Mouse (Mus musculus): Measurements from ENCODE around the gene Wdr46. TPM values are rescaled to one million over a fixed set of nuclear protein-coding genes. Genes with fewer than 3 reads are reported as not detected.

Gene Wdr46
- polyA plus RNA-seq, 1 experiment from 2014 or later: 29.4 TPM

DNA sequence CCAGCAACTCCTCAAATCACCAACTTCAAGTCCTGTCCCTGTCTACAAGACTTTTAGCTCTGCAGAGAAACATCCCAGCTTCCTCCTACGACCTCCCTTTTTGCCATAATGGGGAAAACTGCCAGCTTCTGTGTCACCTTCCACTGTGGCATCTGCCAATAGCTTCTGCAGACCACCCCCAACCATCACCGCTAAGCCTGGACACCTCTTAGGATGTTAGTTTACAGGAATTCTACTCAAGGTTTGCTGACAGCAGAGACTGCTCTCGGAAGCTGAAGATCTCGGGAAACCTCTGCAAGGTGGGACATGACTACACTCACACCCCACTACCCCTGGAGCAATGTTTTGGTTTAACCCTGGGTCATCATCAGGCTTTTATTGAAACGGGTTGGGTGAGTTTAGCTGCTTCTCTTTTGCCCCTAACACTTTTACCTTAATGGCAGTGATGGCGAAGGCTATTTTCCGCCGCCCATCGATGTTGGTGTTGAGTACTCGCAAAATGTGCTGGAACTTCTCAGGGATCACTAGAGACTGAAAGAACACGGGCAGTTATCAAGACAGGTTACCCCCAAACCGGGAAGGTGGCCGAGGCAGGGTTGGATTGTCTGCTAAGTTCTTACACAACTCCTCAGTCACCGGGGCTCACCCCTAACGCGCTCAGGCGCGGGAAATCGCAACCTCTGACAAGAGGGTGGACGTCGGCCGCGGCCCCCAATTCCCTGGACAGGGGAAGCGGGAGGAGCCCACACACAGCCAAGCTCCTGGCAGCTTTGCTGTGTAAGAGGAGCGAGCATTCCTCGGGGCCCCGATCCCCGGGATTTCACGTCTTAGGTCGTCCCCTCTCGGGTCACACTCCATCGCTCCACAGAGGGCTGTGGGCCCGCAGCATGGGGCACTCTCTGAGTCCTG is 14.4 kb downstream of the Wdr46 start:
- Histone ChIP-seq H3K36me3 (ENCODE audit: control insufficient read depth, insufficient read depth) (peaks cover 10% of the 10 kb centered on the region), H3K27ac (ENCODE audit: low read length) (peak overlapping the region; percentile 88), H3K4me3 (replicated peaks; ENCODE audit: low read length) (peak overlapping the region; percentile 85), H3K4me2 (ENCODE audit: low read length) (peak overlapping the region; percentile 82), H3K9me3 (ENCODE audit: control insufficient read depth, low read length) (no peaks in the 10 kb centered on the region), H3K27me3 (replicated peaks; ENCODE audit: control insufficient read depth, insufficient read depth, low read length) (no peaks in the 10 kb centered on the region), H3K9ac (replicated peaks; ENCODE audit: low read depth, low read length) (peak overlapping the region; percentile 94), H3K4me1 (replicated peaks; ENCODE audit: control insufficient read depth, insufficient read depth, low read length) (peaks cover 51% of the 10 kb centered on the region)
- peak; percentile 39 for ATAC-seq
- WGBS: 2% methylated on average over 33 of the region's 33 CpGs

DNA sequence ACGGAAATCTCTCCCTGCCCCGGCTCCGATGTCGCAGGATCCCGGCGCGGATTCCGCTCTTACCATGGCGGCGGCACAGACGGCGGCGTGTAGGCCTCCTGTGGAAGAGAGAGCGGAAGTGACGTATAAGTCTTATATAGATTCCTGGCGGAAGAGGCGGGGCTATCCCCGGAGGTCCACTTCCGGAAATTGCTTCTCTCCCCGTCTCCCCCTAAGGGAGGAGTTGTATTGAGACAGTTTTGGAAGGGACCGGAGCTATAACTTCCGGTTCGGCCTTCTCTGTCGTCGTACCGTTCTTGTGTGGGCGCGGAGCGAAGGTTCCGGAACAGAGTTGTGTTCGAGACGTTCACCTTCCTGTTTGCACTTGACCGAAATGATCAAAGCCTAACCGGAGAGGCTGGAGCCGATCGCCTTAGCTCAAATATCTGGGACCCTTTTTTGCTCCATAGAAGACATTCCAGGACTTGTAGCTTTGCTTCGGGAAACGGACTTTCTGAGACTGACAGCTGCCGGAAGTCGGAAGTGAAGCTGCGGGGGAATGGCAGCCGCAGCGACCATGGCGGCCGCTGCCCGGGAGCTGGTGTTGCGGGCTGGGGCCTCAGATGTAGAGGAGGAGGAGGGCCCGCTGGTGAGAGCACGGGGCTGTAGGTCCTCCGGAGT is 15.2 kb downstream of the Wdr46 start, which contains the start of the genes Vps52 and Rps18:
Gene Vps52, plus strand, starts transcription at position 258 of the 660 bp plus-strand sequence.
Gene Rps18, minus strand, starts transcription at position 447 of the 660 bp plus-strand sequence.
- under 1% methylated on average over 50 of the region's 50 CpGs for WGBS
- Histone ChIP-seq H3K36me3 (ENCODE audit: control insufficient read depth, insufficient read depth) (peaks cover 12% of the 10 kb centered on the region), H3K4me1 (replicated peaks; ENCODE audit: control insufficient read depth, insufficient read depth, low read length) (peaks cover 43% of the 10 kb centered on the region)

DNA sequence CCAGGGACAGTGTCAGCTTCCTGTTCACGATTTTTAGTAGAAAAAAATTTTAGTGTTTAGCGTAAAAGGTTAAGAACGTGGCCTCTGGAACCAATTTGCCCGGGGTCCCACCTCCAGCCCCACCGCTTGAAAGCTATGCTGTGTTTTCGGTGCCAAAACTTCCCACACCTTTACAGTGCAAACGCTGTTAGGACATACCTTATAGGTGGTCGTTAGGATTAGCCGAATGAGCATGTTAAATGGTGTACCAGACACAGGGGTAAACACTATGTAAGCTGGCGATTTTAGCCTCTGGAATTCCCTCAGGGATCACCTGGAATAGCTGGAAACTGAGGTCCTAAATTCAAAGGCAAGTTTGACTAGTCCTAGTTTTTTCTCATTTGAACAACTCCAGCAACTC is 15.9 kb downstream of the Wdr46 start:
- Histone ChIP-seq H3K4me2 (ENCODE audit: low read length) (peak overlapping the region; percentile 71), H3K27ac (ENCODE audit: low read length) (peak overlapping the region; percentile 87), H3K4me3 (replicated peaks; ENCODE audit: low read length) (peak overlapping the region; percentile 85), H3K9me3 (ENCODE audit: control insufficient read depth, low read length) (no peaks in the 10 kb centered on the region), H3K36me3 (ENCODE audit: control insufficient read depth, insufficient read depth) (peaks cover 12% of the 10 kb centered on the region), H3K27me3 (replicated peaks; ENCODE audit: control insufficient read depth, insufficient read depth, low read length) (no peaks in the 10 kb centered on the region), H3K9ac (replicated peaks; ENCODE audit: low read depth, low read length) (peak overlapping the region; percentile 68), H3K4me1 (replicated peaks; ENCODE audit: control insufficient read depth, insufficient read depth, low read length) (peaks cover 40% of the 10 kb centered on the region)
- 5% methylated on average over 10 of the region's 10 CpGs for WGBS
- no peak for ATAC-seq

More for the DNA sequence above, 15.2 kb downstream of the Wdr46 start, which contains the start of the genes Vps52 and Rps18:
- Histone ChIP-seq H3K9ac (replicated peaks; ENCODE audit: low read depth, low read length) (peak within 1 kb of the TSS; percentile 94), H3K27ac (ENCODE audit: low read length) (peak within 1 kb of the TSS; percentile 88), H3K4me3 (replicated peaks; ENCODE audit: low read length) (peak within 1 kb of the TSS; percentile 85), H3K9me3 (ENCODE audit: control insufficient read depth, low read length) (no peaks in the 10 kb centered on the region), H3K4me2 (ENCODE audit: low read length) (peak within 1 kb of the TSS; percentile 82), H3K27me3 (replicated peaks; ENCODE audit: control insufficient read depth, insufficient read depth, low read length) (no peaks in the 10 kb centered on the region)
- peak; percentile 91 for ATAC-seq

DNA sequence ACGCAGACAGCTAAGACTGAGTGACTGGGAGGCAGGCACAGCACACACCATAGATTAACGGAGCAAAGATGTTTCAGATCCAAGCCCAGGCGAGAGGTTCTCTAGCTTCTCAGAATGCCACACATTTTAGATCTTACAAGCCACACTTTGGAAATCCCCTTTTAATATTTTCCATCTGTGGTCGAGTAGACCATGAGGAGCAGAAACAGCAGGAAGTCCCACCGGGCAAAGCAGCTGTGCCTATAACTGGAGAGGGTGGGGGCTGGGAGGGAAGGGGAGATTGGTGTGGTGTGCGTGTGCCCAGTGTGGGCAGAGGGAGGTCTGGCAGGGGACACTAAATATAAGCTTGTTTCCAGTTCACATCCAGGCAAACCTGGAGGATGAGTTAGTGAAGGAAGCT is 17.0 kb downstream of the Wdr46 start:
- Histone ChIP-seq H3K4me2 (ENCODE audit: low read length) (no peak overlapping the region), H3K4me1 (replicated peaks; ENCODE audit: control insufficient read depth, insufficient read depth, low read length) (peaks cover 30% of the 10 kb centered on the region), H3K27me3 (replicated peaks; ENCODE audit: control insufficient read depth, insufficient read depth, low read length) (no peaks in the 10 kb centered on the region), H3K9me3 (ENCODE audit: control insufficient read depth, low read length) (no peaks in the 10 kb centered on the region), H3K9ac (replicated peaks; ENCODE audit: low read depth, low read length) (no peak overlapping the region), H3K27ac (ENCODE audit: low read length) (no peak overlapping the region), H3K4me3 (replicated peaks; ENCODE audit: low read length) (no peak overlapping the region), H3K36me3 (ENCODE audit: control insufficient read depth, insufficient read depth) (peaks cover 10% of the 10 kb centered on the region; the same call in 1 of the 2 replicates)
- no peak for ATAC-seq
- WGBS: 90% methylated on average over 6 of the region's 6 CpGs

DNA sequence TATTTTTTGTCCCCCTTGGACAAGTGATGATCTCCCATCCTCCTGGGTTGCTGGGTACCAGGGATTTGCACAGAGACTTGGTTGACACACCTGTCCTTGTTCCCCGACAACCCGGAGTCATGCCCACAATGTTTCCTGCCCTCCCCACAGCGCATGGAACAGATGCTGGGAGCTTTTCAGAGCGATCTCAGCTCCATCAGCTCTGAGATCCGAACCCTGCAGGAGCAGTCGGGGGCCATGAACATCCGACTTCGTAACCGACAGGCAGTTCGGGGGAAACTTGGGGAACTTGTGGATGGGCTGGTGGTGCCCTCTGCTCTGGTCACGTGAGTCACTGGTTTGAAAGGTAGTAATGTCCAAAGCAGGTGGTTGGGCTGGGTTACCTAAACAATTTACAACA is 18.0 kb downstream of the Wdr46 start:
- H3K27ac ChIP-seq (ENCODE audit: low read length): no peak overlapping the region
- H3K4me3 ChIP-seq (replicated peaks; ENCODE audit: low read length): no peak overlapping the region
- no peaks in the 10 kb centered on the region for H3K9me3 ChIP-seq (ENCODE audit: control insufficient read depth, low read length)
- no peaks in the 10 kb centered on the region for H3K27me3 ChIP-seq (replicated peaks; ENCODE audit: control insufficient read depth, insufficient read depth, low read length)
- ATAC-seq: no peak
- H3K4me2 ChIP-seq (ENCODE audit: low read length): no peak overlapping the region
- H3K9ac ChIP-seq (replicated peaks; ENCODE audit: low read depth, low read length): no peak overlapping the region
- 95% methylated on average over 11 of the region's 11 CpGs for WGBS
- peaks cover 9% of the 10 kb centered on the region for H3K36me3 ChIP-seq (ENCODE audit: control insufficient read depth, insufficient read depth)
- peaks cover 21% of the 10 kb centered on the region for H3K4me1 ChIP-seq (replicated peaks; ENCODE audit: control insufficient read depth, insufficient read depth, low read length)

- H3K27ac ChIP-seq (ENCODE audit: low read length): no peak overlapping the region
- no peak overlapping the region for H3K4me2 ChIP-seq (ENCODE audit: low read length)
- no peaks in the 10 kb centered on the region for H3K9me3 ChIP-seq (ENCODE audit: control insufficient read depth, low read length)
- H3K4me3 ChIP-seq (replicated peaks; ENCODE audit: low read length): no peak overlapping the region
- no peaks in the 10 kb centered on the region for H3K27me3 ChIP-seq (replicated peaks; ENCODE audit: control insufficient read depth, insufficient read depth, low read length)
- WGBS: 95% methylated on average over 13 of the region's 13 CpGs
- H3K4me1 ChIP-seq (replicated peaks; ENCODE audit: control insufficient read depth, insufficient read depth, low read length): peaks cover 14% of the 10 kb centered on the region
- peaks cover 10% of the 10 kb centered on the region for H3K36me3 ChIP-seq (ENCODE audit: control insufficient read depth, insufficient read depth)
- ATAC-seq: no peak
- no peak overlapping the region for H3K9ac ChIP-seq (replicated peaks; ENCODE audit: low read depth, low read length)
These were observed 18.7 kb downstream of the Wdr46 start for GRCm38 (mm10) chr17:33959135-33959534.

DNA sequence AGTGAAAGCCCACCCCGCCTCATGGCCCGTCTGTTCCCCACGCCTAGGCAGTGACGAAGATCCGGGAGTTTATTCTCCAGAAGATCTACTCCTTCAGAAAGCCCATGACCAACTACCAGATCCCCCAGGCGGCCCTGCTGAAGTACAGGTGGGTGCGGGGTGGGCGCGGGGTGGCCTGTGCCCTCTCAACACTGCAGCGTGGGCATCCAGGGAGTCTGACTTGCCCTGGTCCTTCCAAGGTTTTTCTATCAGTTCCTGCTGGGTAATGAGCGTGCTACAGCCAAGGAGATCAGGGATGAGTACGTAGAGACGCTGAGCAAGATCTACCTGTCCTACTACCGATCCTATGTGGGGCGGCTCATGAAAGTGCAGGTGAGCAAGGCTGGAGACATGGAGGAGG is 19.5 kb downstream of the Wdr46 start:
- Histone ChIP-seq H3K27me3 (replicated peaks; ENCODE audit: control insufficient read depth, insufficient read depth, low read length) (no peaks in the 10 kb centered on the region), H3K9me3 (ENCODE audit: control insufficient read depth, low read length) (no peaks in the 10 kb centered on the region), H3K36me3 (ENCODE audit: control insufficient read depth, insufficient read depth) (peaks cover 10% of the 10 kb centered on the region), H3K4me2 (ENCODE audit: low read length) (no peak overlapping the region), H3K4me1 (replicated peaks; ENCODE audit: control insufficient read depth, insufficient read depth, low read length) (peaks cover 6% of the 10 kb centered on the region), H3K27ac (ENCODE audit: low read length) (no peak overlapping the region), H3K9ac (replicated peaks; ENCODE audit: low read depth, low read length) (no peak overlapping the region), H3K4me3 (replicated peaks; ENCODE audit: low read length) (no peak overlapping the region)
- 93% methylated on average over 15 of the region's 15 CpGs for WGBS
- no peak for ATAC-seq

DNA sequence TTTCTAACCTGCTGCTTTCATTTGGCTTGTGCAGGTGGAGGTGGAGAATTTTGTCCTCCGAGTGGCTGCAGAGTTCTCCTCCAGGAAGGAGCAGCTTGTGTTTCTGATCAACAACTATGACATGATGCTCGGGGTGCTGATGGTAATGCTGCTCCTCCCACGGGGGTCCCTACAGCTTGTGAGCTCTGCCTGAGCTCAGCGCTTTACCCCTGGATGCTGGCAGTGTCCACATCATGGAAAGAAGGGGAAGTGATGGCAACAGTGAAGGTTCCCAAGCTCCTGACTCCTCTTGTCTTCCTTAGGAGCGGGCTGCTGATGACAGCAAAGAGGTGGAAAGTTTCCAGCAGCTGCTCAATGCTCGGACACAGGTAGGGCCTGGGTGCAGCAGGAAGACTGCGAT is 22.4 kb downstream of the Wdr46 start:
- WGBS: 91% methylated on average over 7 of the region's 7 CpGs

DNA sequence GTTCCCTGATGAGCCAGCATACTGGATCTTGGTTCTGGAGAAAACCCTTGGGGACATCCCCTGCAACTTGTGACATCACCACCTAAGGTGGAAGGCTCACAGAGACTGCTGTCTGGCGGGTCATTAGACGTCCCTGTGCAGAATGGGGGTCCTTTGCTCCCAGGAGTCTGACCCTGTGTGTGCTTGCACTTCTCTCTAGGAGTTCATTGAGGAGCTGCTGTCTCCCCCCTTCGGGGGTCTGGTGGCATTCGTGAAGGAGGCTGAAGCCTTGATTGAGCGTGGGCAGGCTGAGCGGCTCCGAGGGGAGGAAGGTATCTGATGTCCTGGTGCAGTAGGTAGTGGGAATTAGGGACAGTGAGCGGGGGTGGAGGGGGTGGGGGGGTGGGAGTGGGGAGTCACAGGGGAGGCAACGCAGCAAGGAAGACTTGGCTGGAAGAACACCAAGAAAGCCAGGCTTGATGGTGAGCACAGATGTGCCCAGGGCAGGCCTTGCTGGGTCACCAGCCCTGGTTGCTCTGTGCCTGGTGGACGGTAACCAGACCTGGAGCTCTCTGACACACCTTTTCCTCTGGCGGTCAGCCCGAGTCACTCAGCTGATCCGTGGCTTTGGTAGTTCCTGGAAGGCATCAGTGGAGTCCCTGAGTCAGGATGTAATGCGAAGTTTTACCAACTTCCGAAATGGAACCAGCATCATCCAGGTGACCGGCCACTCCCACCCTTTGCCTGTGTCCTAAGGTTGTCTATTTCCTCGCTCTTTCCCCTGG is 24.8 kb downstream of the Wdr46 start:
- no peak overlapping the region for H3K4me3 ChIP-seq (replicated peaks; ENCODE audit: low read length)
- peaks cover 9% of the 10 kb centered on the region for H3K36me3 ChIP-seq (ENCODE audit: control insufficient read depth, insufficient read depth)
- no peaks in the 10 kb centered on the region for H3K27me3 ChIP-seq (replicated peaks; ENCODE audit: control insufficient read depth, insufficient read depth, low read length)
- H3K4me2 ChIP-seq (ENCODE audit: low read length): no peak overlapping the region
- 92% methylated on average over 17 of the region's 17 CpGs for WGBS
- no peaks in the 10 kb centered on the region for H3K9me3 ChIP-seq (ENCODE audit: control insufficient read depth, low read length)
- H3K27ac ChIP-seq (ENCODE audit: low read length): no peak overlapping the region
- H3K4me1 ChIP-seq (replicated peaks; ENCODE audit: control insufficient read depth, insufficient read depth, low read length): no peaks in the 10 kb centered on the region
- no peak overlapping the region for H3K9ac ChIP-seq (replicated peaks; ENCODE audit: low read depth, low read length)
- no peak for ATAC-seq

More for the DNA sequence above, 22.4 kb downstream of the Wdr46 start:
- H3K36me3 ChIP-seq (ENCODE audit: control insufficient read depth, insufficient read depth): peaks cover 12% of the 10 kb centered on the region
- H3K27ac ChIP-seq (ENCODE audit: low read length): no peak overlapping the region
- no peak overlapping the region for H3K4me3 ChIP-seq (replicated peaks; ENCODE audit: low read length)
- no peaks in the 10 kb centered on the region for H3K4me1 ChIP-seq (replicated peaks; ENCODE audit: control insufficient read depth, insufficient read depth, low read length)
- H3K27me3 ChIP-seq (replicated peaks; ENCODE audit: control insufficient read depth, insufficient read depth, low read length): no peaks in the 10 kb centered on the region
- no peak overlapping the region for H3K4me2 ChIP-seq (ENCODE audit: low read length)
- no peak for ATAC-seq
- no peaks in the 10 kb centered on the region for H3K9me3 ChIP-seq (ENCODE audit: control insufficient read depth, low read length)
- H3K9ac ChIP-seq (replicated peaks; ENCODE audit: low read depth, low read length): no peak overlapping the region

Data from forebrain, embryonic 16.5 days (tissue).